ENCODE assay signal across 23 mouse cellular contexts in the genomic region with DNA sequence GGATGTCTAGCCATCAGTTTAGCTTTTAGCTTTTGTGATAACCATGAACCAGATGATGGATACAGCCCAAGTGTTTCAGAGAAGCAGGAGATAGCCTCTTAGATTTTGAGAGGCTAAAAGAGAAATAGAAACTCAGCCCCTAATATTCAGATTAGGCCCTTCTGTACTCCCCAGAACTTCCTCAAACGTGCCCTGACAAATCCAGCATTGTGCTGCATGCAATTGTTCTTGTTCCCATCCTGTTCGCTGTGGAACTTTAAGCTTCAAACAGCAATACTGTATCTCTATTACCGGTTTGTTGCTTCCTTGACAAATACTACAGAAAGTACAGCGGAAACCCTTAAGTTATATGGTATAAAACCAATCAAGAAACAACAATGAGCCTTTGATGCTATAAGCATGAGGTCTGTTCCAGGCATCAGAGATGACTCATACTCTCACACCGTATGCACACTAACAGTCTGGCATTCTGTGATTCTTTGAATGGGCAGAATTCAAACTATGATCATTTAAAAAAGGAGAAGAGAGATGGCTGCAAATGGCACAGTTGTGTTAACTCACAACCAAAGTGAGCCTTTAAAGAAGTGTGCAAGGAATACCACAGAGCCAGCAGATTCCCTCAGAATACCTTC.
A peak's percentile ranks its signal among the peaks of the same experiment; 100 is the strongest.
DNase-seq lines count a peak whose midpoint lies in the region; ATAC-seq and TF ChIP-seq lines count a peak whose summit lies in the region.
"Had no signal": no experiment of that assay in that cellular context is flagged by ENCODE, and none has a peak within 500 bp of the region (broad histone marks: within the 10 kb centered on the region; RNA-seq: fewer than 3 reads in every experiment).

No protein-coding gene starts in this region.

- no peak for TF ChIP-seq RAD21 in CH12.LX (IDR thresholded peaks at IDR 0.05; ENCODE audit: low read depth, low read length)

- dilution Hi-C loops in CH12.LX (cut with MboI; ENCODE audit: extremely low pct_ligation_motif_present, extremely low pct_unique_long_range_greater_than_20kb, low sequenced_read_pairs) = no loop called here

- intact Hi-C loops in heart, postnatal 25 days (cut with DNase I) = no loop called here

- no peak for TF ChIP-seq POLR2A in CH12.LX (IDR thresholded peaks at IDR 0.05; ENCODE audit: low read depth, low read length)

- in situ Hi-C loops in CH12.LX (cut with MboI; ENCODE audit: low pct_ligation_motif_present, low pct_unique_long_range_greater_than_20kb, low sequenced_read_pairs) = no loop called here

- H3K9ac ChIP-seq in heart, embryonic 16.5 days (ENCODE audit: low read length) = no peak overlapping the region
- H3K9ac ChIP-seq in CH12.LX (ENCODE audit: insufficient read depth, low read depth) = no peak overlapping the region
- H3K9ac ChIP-seq: heart, embryonic 13.5 days; hindbrain, embryonic 12.5 days had no signal

- ATAC-seq in heart, embryonic 16.5 days (replicated peaks; ENCODE audit: extremely low read depth, insufficient read depth, low FRiP score) = no peak
- ATAC-seq in megakaryocyte progenitor cell, adult 5-6 weeks (replicated peaks; ENCODE audit: poor library complexity) = 0 out of 2 replicates have a peak, but pooled peaks have one; percentile 14
- ATAC-seq in megakaryocyte, adult 5-6 weeks (ENCODE audit: poor library complexity, severe bottlenecking) = no peak
- ATAC-seq: CD4-positive, CD25-positive, alpha-beta regulatory T cell, adult 4 months; forebrain, embryonic 14.5 days; hindbrain, embryonic 16.5 days; inflammation-experienced regulatory T-cells, adult 6 months; intestine, postnatal 0 days had no signal

- no peaks in the 10 kb centered on the region for H3K27me3 ChIP-seq in heart, embryonic 16.5 days (ENCODE audit: control insufficient read depth, insufficient read depth, low read length)
- H3K27me3 ChIP-seq in CH12.LX (replicated peaks) = no peaks in the 10 kb centered on the region
- H3K27me3 ChIP-seq: heart, embryonic 13.5 days; hindbrain, embryonic 12.5 days had no signal

- no peaks in the 10 kb centered on the region for H3K36me3 ChIP-seq in heart, embryonic 16.5 days (ENCODE audit: control insufficient read depth, insufficient read depth)
- no peaks in the 10 kb centered on the region for H3K36me3 ChIP-seq in CH12.LX (replicated peaks in 1 of 2; ENCODE audit: control insufficient read depth in 1 of 2, insufficient read depth in 1 of 2, low read length in 1 of 2)
- H3K36me3 ChIP-seq: embryonic facial prominence, embryonic 10.5 days; forebrain, embryonic 10.5 days; heart, embryonic 13.5 days; hindbrain, embryonic 12.5 days had no signal

- H3K9me3 ChIP-seq in heart, embryonic 16.5 days (replicated peaks; ENCODE audit: control insufficient read depth, low read length) = no peaks in the 10 kb centered on the region
- H3K9me3 ChIP-seq in CH12.LX (replicated peaks; ENCODE audit: low read length) = no peaks in the 10 kb centered on the region
- H3K9me3 ChIP-seq: embryonic facial prominence, embryonic 10.5 days; forebrain, embryonic 10.5 days; heart, embryonic 13.5 days; hindbrain, embryonic 12.5 days had no signal

- H3K4me3 ChIP-seq in heart, embryonic 16.5 days (ENCODE audit: low read length) = no peak overlapping the region
- no peak overlapping the region for H3K4me3 ChIP-seq in CH12.LX (replicated peaks in 1 of 3; ENCODE audit: low read depth in 2 of 3, low read length in 2 of 3, poor library complexity in 1 of 3)
- H3K4me3 ChIP-seq: embryonic facial prominence, embryonic 10.5 days; erythroblast, embryonic 14.5 days; forebrain, embryonic 10.5 days; heart, embryonic 13.5 days; hindbrain, embryonic 12.5 days had no signal

- no peak for DNase-seq in heart, postnatal 25 days (ENCODE audit: low spot score)
- DNase-seq in 416B (ENCODE audit: low read depth) (peak; percentile 3), CH12.LX (ENCODE audit: extremely low read depth) (peak; percentile 27)
- no peak for DNase-seq in spleen, adult 12 weeks (ENCODE audit: low spot score)
- DNase-seq: adrenal gland, postnatal 10 days; B cell, adult 2 months; cerebellum, adult 18-20 months; cerebellum, postnatal 10 days; gastrocnemius, postnatal 10 days; heart, postnatal 4 days had no signal

- TF ChIP-seq CTCF in CH12.LX (conservative IDR thresholded peaks at IDR 0.05 in 1 of 2, IDR thresholded peaks at IDR 0.05 in 1 of 2; ENCODE audit: low read depth in 2 of 2, low read length in 2 of 2) = no peak

- 62% methylated on average over 5 of the region's 5 CpGs for WGBS in heart, embryonic 16.5 days

- H3K79me2 ChIP-seq in CH12.LX (replicated peaks; ENCODE audit: control insufficient read depth, extremely low read depth, insufficient read depth, poor library complexity, severe bottlenecking) = no peaks in the 10 kb centered on the region

- H3K4me1 ChIP-seq in heart, embryonic 16.5 days (ENCODE audit: control insufficient read depth, insufficient read depth, low read length) = peaks cover 2% of the 10 kb centered on the region; the same call in 1 of the 2 replicates
- H3K4me1 ChIP-seq in CH12.LX (ENCODE audit: control insufficient read depth in 1 of 2, insufficient read depth in 2 of 2) = peaks cover 14 to 38% of the 10 kb centered on the region in 2 experiments
- H3K4me1 ChIP-seq: hindbrain, embryonic 12.5 days had no signal

- H3K4me2 ChIP-seq in heart, embryonic 16.5 days (ENCODE audit: low read depth, low read length) = no peak overlapping the region
- H3K4me2 ChIP-seq in CH12.LX (ENCODE audit: insufficient read depth, low read depth, poor library complexity, severe bottlenecking) = no peak overlapping the region; the same call in 1 of the 2 replicates
- H3K4me2 ChIP-seq: heart, embryonic 13.5 days; hindbrain, embryonic 12.5 days had no signal

- peak; percentile 38 for TF ChIP-seq EP300 in CH12.LX (IDR thresholded peaks at IDR 0.05; ENCODE audit: low read length)

- peak overlapping the region; percentile 43; the same call in 1 of the 2 replicates for H3K27ac ChIP-seq in heart, embryonic 16.5 days (ENCODE audit: low read length)
- peak overlapping the region; percentile 52; the same call in 1 of the 2 replicates for H3K27ac ChIP-seq in CH12.LX (ENCODE audit: insufficient read depth, low read depth)
- H3K27ac ChIP-seq: embryonic facial prominence, embryonic 10.5 days; forebrain, embryonic 10.5 days; heart, embryonic 13.5 days; hindbrain, embryonic 12.5 days had no signal

TF ChIP-seq in CH12.LX, 34 proteins besides CTCF, POLR2A, EP300 and RAD21:
- TF ChIP-seq MYC (IDR thresholded peaks at IDR 0.05; ENCODE audit: low read depth, low read length) (peak; percentile 67; the same call in 1 of the 2 replicates), RCOR1 (conservative IDR thresholded peaks at IDR 0.05; ENCODE audit: low read depth, low read length) (no peak), ETS1 (conservative IDR thresholded peaks at IDR 0.05; ENCODE audit: low read depth, low read length) (no peak; the same call in 1 of the 2 replicates), E2F4 (IDR thresholded peaks at IDR 0.05; ENCODE audit: insufficient replicate concordance, low read depth, low read length) (no peak), GABPA (IDR thresholded peaks at IDR 0.05; ENCODE audit: insufficient replicate concordance, low read depth, low read length) (no peak), CHD1 (IDR thresholded peaks at IDR 0.05; ENCODE audit: low read depth, low read length) (peak; percentile 67; the same call in 1 of the 2 replicates), HCFC1 (IDR thresholded peaks at IDR 0.05; ENCODE audit: low read depth, low read length) (no peak), MEF2A (IDR thresholded peaks at IDR 0.05; ENCODE audit: borderline replicate concordance, low read depth, low read length) (peak; percentile 17; the same call in 1 of the 2 replicates), MAFK (IDR thresholded peaks at IDR 0.05; ENCODE audit: insufficient replicate concordance, low read length) (no peak), ELF1 (IDR thresholded peaks at IDR 0.05; ENCODE audit: low read depth, low read length) (0 out of 2 replicates have a peak, but pooled peaks have one; percentile 16), JUND (conservative IDR thresholded peaks at IDR 0.05; ENCODE audit: low read depth, low read length) (no peak), MAX (IDR thresholded peaks at IDR 0.05; ENCODE audit: low read length) (peak; percentile 54), USF2 (conservative IDR thresholded peaks at IDR 0.05; ENCODE audit: low read depth, low read length) (no peak), IRF4 (IDR thresholded peaks at IDR 0.05; ENCODE audit: low read depth, low read length) (0 out of 2 replicates have a peak, but pooled peaks have one; percentile 18), JUN (IDR thresholded peaks at IDR 0.05; ENCODE audit: insufficient read depth, low read depth, low read length) (peak; percentile 31), MAZ (IDR thresholded peaks at IDR 0.05; ENCODE audit: low read depth, low read length) (no peak), SIN3A (IDR thresholded peaks at IDR 0.05; ENCODE audit: low read length) (no peak), SMC3 (IDR thresholded peaks at IDR 0.05; ENCODE audit: low read depth, low read length) (no peak), NELFE (IDR thresholded peaks at IDR 0.05; ENCODE audit: low read depth, low read length) (no peak), ZMIZ1 (IDR thresholded peaks at IDR 0.05; ENCODE audit: low read depth, low read length) (no peak), CHD2 (IDR thresholded peaks at IDR 0.05; ENCODE audit: low read length) (no peak), BHLHE40 (IDR thresholded peaks at IDR 0.05; ENCODE audit: low read depth, low read length) (peak; percentile 85), ZNF384 (IDR thresholded peaks at IDR 0.05; ENCODE audit: low read depth, low read length) (no peak), TBP (conservative IDR thresholded peaks at IDR 0.05; ENCODE audit: low read depth, low read length) (0 out of 2 replicates have a peak, but pooled peaks have one; percentile 34), KAT2A (IDR thresholded peaks at IDR 0.05; ENCODE audit: insufficient replicate concordance, low read length) (no peak)

Comparison
In these comparisons a context has a peak if more than half of its experiments do, and no peak if none do; other contexts are left out.
1. DNase-seq: peak in 416B (single experiment) and CH12.LX (single experiment); none in heart, postnatal 25 days (single experiment) and spleen, adult 12 weeks (single experiment).